Mouse (Mus musculus) MEL (cell line): ENCODE data around the gene Necab2. TPM values are rescaled to one million over a fixed set of nuclear protein-coding genes. Genes with fewer than 3 reads are reported as not detected.

Source experiments
- DNase-seq: peaks from one replicate; pipeline ENCODE4 v3.0.0; 2011; ENCODE audit warnings: low read depth, low spot score
- H3K27ac ChIP-seq: 2 replicates; pipeline ENCODE4 v1.5.1; 2012; ENCODE audit warnings: low read depth, mild to moderate bottlenecking, control low read depth, low read length, moderate library complexity; ENCODE audit not compliant: control insufficient read depth
- H3K27me3 ChIP-seq, 2 experiments: fragments of 150-350 bp in 1 of 2; sonication (generic) in 1 of 2; 2 replicates each; pipeline ENCODE4 v1.6.1; 2012; ENCODE audit warnings: low read length in 2 of 2, mild to moderate bottlenecking in 2 of 2, improper control_type of control experiment in 1 of 2, moderate library complexity in 1 of 2; ENCODE audit not compliant: insufficient read depth in 2 of 2, control insufficient read depth in 1 of 2
- H3K36me3 ChIP-seq, 2 experiments: 2 replicates each; pipeline ENCODE4 v1.6.1; 2012 to 2014; ENCODE audit warnings: low read length in 2 of 2, improper control_type of control experiment in 1 of 2, inconsistent platforms in 1 of 2, mild to moderate bottlenecking in 1 of 2; ENCODE audit not compliant: insufficient read depth in 2 of 2, control insufficient read depth in 1 of 2
- H3K4me1 ChIP-seq, 2 experiments: fragments of 150-350 bp in 1 of 2; sonication (generic) in 1 of 2; 2 replicates each; pipeline ENCODE4 v1.6.1; 2012; ENCODE audit warnings: low read length in 2 of 2, improper control_type of control experiment in 1 of 2, mild to moderate bottlenecking in 1 of 2; ENCODE audit not compliant: insufficient read depth in 2 of 2, control insufficient read depth in 1 of 2
- H3K4me3 ChIP-seq, 2 experiments: fragments of 150-350 bp in 1 of 2; sonication (generic) in 1 of 2; 2 replicates each; pipeline ENCODE4 v1.5.1; 2012; ENCODE audit warnings: low read depth in 2 of 2, low read length in 2 of 2, mild to moderate bottlenecking in 2 of 2, moderate library complexity in 2 of 2, control low read depth in 1 of 2, improper control_type of control experiment in 1 of 2; ENCODE audit not compliant: control insufficient read depth in 1 of 2, insufficient read depth in 1 of 2
- H3K79me2 ChIP-seq: 2 replicates; pipeline ENCODE4 v1.6.1; 2012; ENCODE audit warnings: mild to moderate bottlenecking, low read length, moderate library complexity; ENCODE audit not compliant: control insufficient read depth, poor library complexity, insufficient read depth
- H3K9ac ChIP-seq: 2 replicates; pipeline ENCODE4 v1.6.1; 2012; ENCODE audit warnings: low read depth, mild to moderate bottlenecking, control low read depth, low read length, moderate library complexity; ENCODE audit not compliant: control insufficient read depth, poor library complexity, severe bottlenecking
- H3K9me3 ChIP-seq: fragments of 150-350 bp; sonication (generic); replicated peaks from 2 replicates; pipeline ENCODE4 v1.6.1; 2012; ENCODE audit warnings: mild to moderate bottlenecking, low read length, improper control_type of control experiment, moderate library complexity; ENCODE audit not compliant: insufficient read depth
- CTCF ChIP-seq, 3 experiments: IDR thresholded peaks in 2 of 3; conservative IDR thresholded peaks in 1 of 3; 2 replicates each; pipeline ENCODE4 v1.5.1; 2011 to 2012; ENCODE audit warnings: low read length in 3 of 3, low read depth in 2 of 3, mild to moderate bottlenecking in 2 of 3, improper control_type of control experiment in 1 of 3, inconsistent platforms in 1 of 3, mixed read lengths in 1 of 3, moderate library complexity in 1 of 3; ENCODE audit not compliant: control insufficient read depth in 1 of 3, insufficient read depth in 1 of 3, poor library complexity in 1 of 3, severe bottlenecking in 1 of 3
- ELF1 ChIP-seq: IDR thresholded peaks from 2 replicates; pipeline ENCODE4 v1.6.1; 2014; ENCODE audit warnings: low read depth, mild to moderate bottlenecking, inconsistent platforms, low read length, improper control_type of control experiment, moderate library complexity
- EP300 ChIP-seq, 2 experiments: IDR thresholded peaks; 2 replicates each; pipeline ENCODE4 v1.6.1; 2011; ENCODE audit warnings: improper control_type of control experiment in 2 of 2, low read length in 2 of 2, low read depth in 1 of 2, mild to moderate bottlenecking in 1 of 2
- MEF2A ChIP-seq: IDR thresholded peaks from 2 replicates; pipeline ENCODE4 v1.6.1; 2014; ENCODE audit warnings: low read depth, mild to moderate bottlenecking, inconsistent platforms, low read length, improper control_type of control experiment; ENCODE audit not compliant: poor library complexity, insufficient replicate concordance, severe bottlenecking; ENCODE audit errors: extremely low read depth
- MXI1 ChIP-seq: IDR thresholded peaks from 2 replicates; pipeline ENCODE4 v1.6.1; 2011; ENCODE audit warnings: mild to moderate bottlenecking, low read depth, low read length, improper control_type of control experiment
- POLR2AphosphoS2 ChIP-seq: IDR thresholded peaks from 2 replicates; pipeline ENCODE4 v1.6.1; 2011; ENCODE audit warnings: low read length, improper control_type of control experiment
- TBP ChIP-seq: IDR thresholded peaks from 2 replicates; pipeline ENCODE4 v1.8.0; 2011; ENCODE audit warnings: low read depth, low read length, improper control_type of control experiment
- TCF12 ChIP-seq: IDR thresholded peaks from 2 replicates; pipeline ENCODE4 v1.6.1; 2014; ENCODE audit warnings: low read depth, mild to moderate bottlenecking, inconsistent platforms, low read length, improper control_type of control experiment, moderate library complexity
- USF2 ChIP-seq, 2 experiments: IDR thresholded peaks; 2 replicates each; pipeline ENCODE4 v1.6.1; 2011 to 2012; ENCODE audit warnings: improper control_type of control experiment in 2 of 2, low read length in 2 of 2, borderline replicate concordance in 1 of 2, inconsistent platforms in 1 of 2, low read depth in 1 of 2, mild to moderate bottlenecking in 1 of 2; ENCODE audit not compliant: insufficient read depth in 1 of 2
- ZC3H11A ChIP-seq: IDR thresholded peaks from 2 replicates; pipeline ENCODE4 v1.6.1; 2012; ENCODE audit warnings: low read depth, mild to moderate bottlenecking, inconsistent platforms, low read length, improper control_type of control experiment
- polyA plus RNA-seq, 2 experiments: library from polyadenylated mRNA; stranded (reverse) in 1 of 2; unstranded in 1 of 2; fragments of >175 nt in 1 of 2; fragments of >200 nt in 1 of 2; gene quantifications; 2 replicates each; pipeline versions ENCODE4 v1.2.1 to v1.2.4; 2012; ENCODE audit warnings: low replicate concordance in 2 of 2, low read depth in 1 of 2; ENCODE audit not compliant: insufficient read length in 2 of 2, insufficient read depth in 1 of 2, missing spikeins in 1 of 2
- total RNA-seq: library from RNA; depleted of rRNA; stranded (reverse); fragments of 300-350 nt; gene quantifications from 2 replicates; pipeline ENCODE4 v1.2.3, GENCODE M21; 2012

The Necab2 gene
- total and polyA plus RNA-seq, 3 experiments = 0.06 TPM; not detected in 2

- DNase-seq = no peak
- H3K4me1 ChIP-seq = peaks cover 0 to 8% of the 10 kb centered on the region in 2 experiments; a peak in 2 of 4 replicates
- no peak overlapping the region for H3K4me3 ChIP-seq
- TF ChIP-seq POLR2AphosphoS2 (no peak), USF2 (IDR thresholded peaks at IDR 0.05; ENCODE audit: borderline replicate concordance in 1 of 2, insufficient read depth in 1 of 2, low read depth in 1 of 2, low read length in 2 of 2) (no peak)
- H3K27ac ChIP-seq = no peak overlapping the region
- H3K79me2 ChIP-seq = no peaks in the 10 kb centered on the region
- H3K36me3 ChIP-seq = peaks cover 0 to 2% of the 10 kb centered on the region in 2 experiments; a peak in 2 of 4 replicates
- no peaks in the 10 kb centered on the region for H3K9me3 ChIP-seq
- no peaks in the 10 kb centered on the region for H3K27me3 ChIP-seq
- no peak overlapping the region for H3K9ac ChIP-seq
These were observed 11.0 kb upstream of the Necab2 start for GRCm38 (mm10) chr8:119435527-119435926.

- Histone ChIP-seq H3K4me3 (no peak overlapping the region), H3K79me2 (no peaks in the 10 kb centered on the region), H3K4me1 (peaks cover 0 to 8% of the 10 kb centered on the region in 2 experiments; a peak in 2 of 4 replicates), H3K36me3 (peaks cover 0 to 2% of the 10 kb centered on the region in 2 experiments; a peak in 2 of 4 replicates), H3K9me3 (no peaks in the 10 kb centered on the region)
- TF ChIP-seq MEF2A (no peak), ELF1 (no peak), EP300 (IDR thresholded peaks at IDR 0.05; ENCODE audit: low read depth in 1 of 2, low read length in 2 of 2) (no peak), MXI1 (no peak)
- TF ChIP-seq, all 39 proteins: peak for 0
- Histone ChIP-seq H3K27ac (no peak overlapping the region), H3K9ac (no peak overlapping the region; the same call in 1 of the 2 replicates), H3K27me3 (no peaks in the 10 kb centered on the region)
- DNase-seq = no peak
These were observed 10.2 kb upstream of the Necab2 start for GRCm38 (mm10) chr8:119436331-119436730.

- Histone ChIP-seq H3K4me1 (peaks cover 0 to 8% of the 10 kb centered on the region in 2 experiments; a peak in 2 of 4 replicates), H3K4me3 (peak overlapping the region; percentile 5 to 13; a peak in 1 of 4 replicates), H3K27me3 (no peaks in the 10 kb centered on the region)
- peak; percentile 51 for DNase-seq
- TF ChIP-seq TBP (no peak), CTCF (IDR thresholded peaks at IDR 0.05 in 2 of 3, conservative IDR thresholded peaks at IDR 0.05 in 1 of 3; ENCODE audit: control insufficient read depth in 1 of 3, insufficient read depth in 1 of 3, low read depth in 2 of 3, low read length in 3 of 3, poor library complexity in 1 of 3, severe bottlenecking in 1 of 3) (no peak), ZC3H11A (no peak), TCF12 (no peak)
- TF ChIP-seq, all 39 proteins: peak for 0
- Histone ChIP-seq H3K79me2 (no peaks in the 10 kb centered on the region), H3K9me3 (no peaks in the 10 kb centered on the region), H3K36me3 (peaks cover 0 to 2% of the 10 kb centered on the region in 2 experiments; a peak in 2 of 4 replicates), H3K9ac (peak overlapping the region; percentile 29; the same call in 1 of the 2 replicates), H3K27ac (no peak overlapping the region)
These were observed 9.6 kb upstream of the Necab2 start for GRCm38 (mm10) chr8:119436933-119437332.
